Mouse (Mus musculus): ENCODE measurements around the gene Tmem209.

Gene Tmem209

DNA sequence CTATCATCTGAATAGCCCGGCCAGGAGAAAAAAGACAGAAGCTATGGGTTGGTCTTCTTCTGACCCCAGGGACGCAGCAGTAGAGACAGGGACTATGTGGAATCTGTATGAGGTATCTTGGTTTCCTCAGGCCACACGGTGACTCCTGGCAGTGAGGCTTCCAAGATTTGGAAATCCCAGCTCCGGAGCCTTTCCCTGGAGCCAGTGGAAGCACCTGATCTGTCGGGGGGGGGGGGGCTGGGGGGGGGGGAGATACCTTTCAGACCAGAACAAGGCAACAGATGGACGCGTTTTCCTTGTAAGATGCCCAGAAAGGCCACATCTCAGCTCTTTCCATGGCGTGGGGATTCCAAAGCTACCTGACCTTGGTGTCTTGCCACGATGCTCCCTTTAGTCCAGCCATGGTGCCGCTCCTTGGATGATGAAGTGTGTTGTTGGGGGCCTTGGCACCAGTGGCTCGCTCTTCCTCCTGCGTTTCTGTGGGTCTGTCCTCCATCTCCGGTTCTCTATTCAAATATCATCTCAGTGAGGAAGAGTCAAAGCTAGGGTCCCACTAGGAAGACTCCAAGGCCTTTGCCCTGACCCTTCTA, 47.7 kb downstream of the Tmem209 start:
- no peak for DNase-seq (ENCODE audit: low read depth)

DNA sequence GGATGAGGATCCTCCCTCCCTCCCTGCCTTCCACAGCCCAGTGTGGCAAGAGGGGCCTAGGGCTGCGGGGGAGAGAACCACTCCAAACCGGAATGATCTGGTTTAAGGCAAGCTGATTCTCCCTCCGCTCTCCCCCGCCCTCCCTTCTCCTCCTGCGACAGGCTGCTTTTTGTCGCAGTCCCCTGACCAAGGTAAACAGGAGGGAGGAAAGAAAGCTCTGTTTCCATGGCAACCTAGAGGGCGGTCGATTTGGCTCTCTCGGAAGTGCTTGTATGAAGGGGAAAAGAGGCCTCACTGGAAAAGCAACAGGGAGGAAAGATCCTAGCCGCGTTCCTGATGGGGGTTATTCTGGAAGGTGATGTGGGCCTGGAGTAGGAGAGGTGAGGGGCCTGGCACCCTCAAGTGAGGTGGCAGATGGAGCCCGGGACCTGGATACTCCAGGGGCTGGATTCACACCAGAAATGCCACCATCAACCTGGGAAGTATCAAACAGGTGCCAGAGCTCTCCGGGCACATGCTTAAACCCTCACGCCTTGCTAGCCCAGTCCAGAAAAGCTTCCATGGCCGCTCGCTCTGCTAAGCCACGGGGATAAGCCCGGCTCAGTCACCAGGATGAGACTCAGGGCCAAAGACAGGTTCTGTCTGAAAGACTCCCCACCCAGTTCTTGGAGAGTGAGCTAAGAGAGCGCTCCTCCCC, 48.7 kb downstream of the Tmem209 start:
- peak; percentile 28 for DNase-seq (ENCODE audit: low read depth)

DNA sequence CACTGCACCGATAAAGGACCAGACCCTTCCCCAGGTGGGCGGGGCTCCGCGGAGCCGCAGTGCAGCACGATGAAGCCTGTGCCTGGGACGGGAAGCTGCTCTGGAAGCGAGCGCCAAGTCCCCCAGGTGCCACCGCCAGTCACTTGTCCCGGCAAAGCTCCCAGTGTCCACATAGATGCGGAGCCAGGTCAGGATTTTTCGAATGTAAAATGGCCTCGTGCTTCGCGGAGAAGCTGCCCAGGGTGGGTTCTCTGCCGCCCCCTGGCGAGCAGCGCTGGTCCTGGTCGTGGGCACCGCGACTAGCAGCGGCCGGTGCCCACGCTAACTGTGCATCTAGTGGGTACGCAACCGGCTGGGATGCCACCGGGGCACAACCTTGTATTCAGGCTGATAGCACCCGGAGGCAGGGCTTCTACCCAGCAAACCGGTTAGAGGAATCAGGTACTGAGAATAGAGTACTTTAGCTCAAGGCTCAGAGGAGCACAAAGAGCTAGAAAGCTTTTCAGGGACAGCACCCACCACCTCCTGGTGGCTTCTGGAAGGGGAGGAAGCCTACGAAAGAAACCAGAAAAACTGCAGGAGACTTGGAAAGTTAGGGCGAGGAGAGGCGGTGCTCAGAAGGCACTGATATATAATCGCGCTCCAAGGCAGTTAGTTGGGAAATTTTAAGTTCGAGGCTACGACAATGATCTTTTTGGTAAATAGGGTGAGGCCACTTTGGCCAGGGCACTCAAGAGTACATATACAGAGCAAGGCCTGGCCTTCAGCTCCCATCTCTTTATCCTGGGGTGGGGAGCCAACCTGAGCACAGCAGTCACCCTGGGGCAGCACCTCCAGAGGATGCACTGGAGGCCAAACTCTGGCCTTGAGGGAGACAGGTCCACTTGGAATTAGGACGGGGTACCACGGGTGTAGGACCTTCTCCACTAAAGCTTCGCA, 49.5 kb downstream of the Tmem209 start:
- DNase-seq (ENCODE audit: low read depth): peak; percentile 90

DNA sequence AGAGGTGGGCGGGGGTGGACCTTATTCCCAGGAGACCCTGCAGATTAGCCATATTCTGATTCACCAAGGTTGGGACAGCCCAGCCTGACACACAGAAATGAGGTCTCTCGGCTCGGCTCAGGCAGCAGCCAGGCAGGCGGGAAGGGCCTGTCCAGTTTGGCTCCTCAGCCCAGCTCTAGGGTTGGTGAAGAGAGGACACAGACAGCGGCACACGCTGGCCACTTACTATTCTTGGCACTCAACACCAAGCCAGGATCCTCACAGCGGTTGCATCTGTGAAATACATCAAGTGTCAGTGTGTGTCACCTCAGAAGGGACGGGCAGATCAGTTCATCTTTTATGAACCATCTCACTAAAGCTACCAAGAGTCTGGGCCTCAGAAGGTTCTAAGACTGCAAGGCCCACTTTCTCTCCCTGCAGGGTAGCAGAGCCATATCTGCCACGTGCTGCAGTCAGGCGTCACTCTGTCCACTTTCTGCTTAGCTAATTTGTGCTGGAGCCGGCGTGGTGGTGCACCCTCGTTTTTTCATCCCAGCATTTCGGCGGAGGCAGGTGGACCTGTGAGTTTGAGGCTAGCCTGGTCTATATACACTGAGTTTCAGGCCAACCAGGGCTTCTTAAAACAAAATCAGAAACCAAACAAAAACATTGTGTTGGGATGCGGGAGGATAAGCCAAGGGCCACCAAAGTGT, 50.4 kb downstream of the Tmem209 start:
- DNase-seq (ENCODE audit: low read depth): no peak

DNA sequence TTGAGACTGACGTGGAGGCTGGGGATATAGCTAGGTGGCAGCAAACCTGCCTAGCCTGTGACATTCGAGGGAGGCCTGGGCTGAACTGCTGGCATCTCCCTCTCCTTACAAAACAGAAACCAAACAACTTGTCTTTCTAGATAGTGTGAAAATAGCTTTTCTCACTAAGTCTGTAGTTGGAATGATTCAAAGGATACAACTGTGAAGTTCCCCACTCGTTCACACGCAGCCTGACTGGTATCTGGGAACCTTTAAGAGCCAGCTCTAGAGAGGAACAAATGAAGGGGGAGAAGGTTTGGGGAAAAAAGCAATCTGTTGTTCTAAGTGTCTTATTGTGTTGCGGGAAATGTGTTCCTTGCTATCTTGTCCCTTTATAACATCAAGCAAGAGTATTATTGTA, 51.0 kb downstream of the Tmem209 start:
- no peak for DNase-seq (ENCODE audit: low read depth)

DNA sequence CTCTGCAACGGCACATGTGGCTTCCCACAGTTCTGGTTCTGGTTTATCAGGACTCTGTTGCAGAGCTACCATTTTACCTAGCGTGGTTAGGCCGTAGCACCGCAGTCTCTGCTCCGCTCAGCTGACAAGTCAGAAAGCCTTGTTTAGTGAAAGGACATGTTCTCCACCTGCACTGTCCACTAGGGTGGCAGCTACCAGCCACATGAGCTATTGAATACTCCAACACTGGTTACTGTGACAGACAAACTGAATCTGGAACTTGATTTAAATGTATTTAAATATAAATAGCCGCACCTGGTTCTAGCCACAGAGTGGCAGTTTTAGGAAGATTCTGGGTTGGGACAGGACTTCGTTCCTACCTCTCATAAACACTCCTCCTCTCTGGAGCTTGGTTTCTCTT, 52.6 kb downstream of the Tmem209 start:
- DNase-seq (ENCODE audit: low read depth): no peak

DNA sequence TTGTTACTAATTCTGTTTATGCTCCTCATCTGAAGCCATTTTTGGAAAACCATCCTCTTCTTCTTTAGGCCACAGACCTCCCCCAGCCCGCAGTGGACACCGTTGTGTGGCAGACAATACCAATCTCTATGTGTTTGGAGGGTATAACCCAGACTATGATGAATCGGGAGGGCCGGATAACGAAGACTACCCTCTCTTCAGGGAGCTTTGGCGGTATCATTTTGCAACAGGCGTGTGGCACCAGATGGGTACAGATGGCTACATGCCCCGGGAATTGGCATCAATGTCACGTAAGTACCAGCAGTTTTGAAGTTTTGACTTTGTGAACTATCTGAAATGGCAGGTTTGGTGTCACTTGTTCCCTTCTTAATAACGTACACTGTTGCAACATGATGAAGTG, 70.0 kb downstream of the Tmem209 start:
- DNase-seq (ENCODE audit: low read depth): no peak

DNA sequence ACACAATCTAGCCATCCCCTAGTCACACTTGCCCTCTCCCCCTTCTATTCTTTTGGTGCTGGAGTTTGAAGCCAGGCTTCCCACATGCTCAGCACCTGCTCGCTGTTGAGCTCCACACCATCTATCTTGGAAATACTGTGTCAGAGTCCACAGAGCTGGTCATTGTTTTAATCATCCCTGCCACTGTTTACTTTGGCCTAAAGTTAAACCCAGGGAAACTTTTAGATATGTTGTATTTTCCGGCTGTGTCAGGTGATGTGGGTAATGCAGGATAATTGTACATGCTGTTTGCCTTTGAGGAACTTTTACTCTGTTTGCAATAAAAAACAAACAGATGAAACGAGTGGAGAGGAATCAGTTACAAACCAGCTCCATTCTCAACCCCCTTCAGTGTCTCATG, 72.5 kb downstream of the Tmem209 start:
- DNase-seq (ENCODE audit: low read depth): no peak

DNA sequence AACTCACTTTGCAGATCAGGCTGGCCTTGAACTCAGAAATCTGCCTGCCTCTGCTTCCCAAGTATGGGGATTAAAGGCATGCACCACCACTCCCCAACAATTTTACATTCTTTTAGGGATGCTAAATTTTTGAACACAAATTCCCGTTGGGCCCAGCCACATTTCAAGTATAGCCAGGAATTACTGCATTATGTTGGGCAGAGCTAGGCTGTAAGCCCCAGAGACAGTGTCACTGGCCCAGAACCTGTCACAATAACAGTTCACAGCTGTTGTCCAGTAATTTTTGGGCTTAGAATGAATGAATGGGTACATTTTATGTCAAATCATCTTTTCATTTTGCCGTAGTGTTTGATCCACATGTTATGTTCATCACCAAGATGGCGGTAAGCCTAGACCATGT, 73.1 kb downstream of the Tmem209 start:
- DNase-seq (ENCODE audit: low read depth): no peak

DNA sequence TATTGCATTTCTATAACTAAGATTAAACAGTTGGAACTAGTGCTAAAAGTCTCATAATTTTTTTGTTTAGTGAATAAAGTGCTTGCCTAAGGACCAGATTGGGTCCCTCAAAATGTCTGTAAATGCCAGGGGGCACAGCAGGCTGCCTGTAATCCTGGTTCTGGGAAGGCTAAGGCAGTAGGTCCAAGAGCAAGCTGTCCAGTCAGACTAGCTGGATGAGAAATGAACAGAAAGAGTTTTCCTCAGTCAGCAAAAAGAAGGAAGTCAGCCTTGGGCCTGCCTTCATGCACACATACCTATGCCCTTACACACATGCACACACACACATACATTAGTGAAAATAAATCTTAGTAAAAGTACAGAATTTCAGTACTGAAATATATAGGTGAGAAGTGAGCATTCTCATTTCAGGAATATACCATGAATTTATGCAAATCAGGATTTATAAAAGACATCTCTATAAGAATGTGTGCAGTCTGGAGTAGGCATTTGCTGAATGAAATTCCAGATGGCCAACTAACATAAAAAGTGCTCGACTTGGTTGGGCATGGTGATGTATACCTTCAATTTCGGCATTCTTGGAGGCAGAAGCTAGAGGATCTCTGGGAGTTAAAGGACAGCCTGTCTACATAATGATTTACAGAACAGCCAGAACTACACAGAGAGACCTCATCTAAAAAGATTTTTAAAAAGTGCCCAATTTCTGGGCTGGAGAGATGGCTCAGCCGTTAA, 77.0 kb downstream of the Tmem209 start:
- DNase-seq (ENCODE audit: low read depth): no peak
